Mouse (Mus musculus): Measurements from ENCODE around the gene Nectin4. TPM values are rescaled to one million over a fixed set of nuclear protein-coding genes. Genes with fewer than 3 reads are reported as not detected.

The Nectin4 gene
- 0.06 and 0.21 TPM in 2 replicates for polyA plus RNA-seq (2012; rRNA removed)

GRCm38 (mm10) chr1:171369845-171370556, at the start of gene Nectin4:
Gene Nectin4 (plus strand): TSS chr1:171370099.

GRCm38 (mm10) chr1:171328839-171329432, 41.0 kb upstream of the Nectin4 start, which contains the start of gene Dedd:
Gene Dedd (plus strand): TSS chr1:171329145.

GRCm38 (mm10) chr1:171345225-171346094, 24.4 kb upstream of the Nectin4 start, which contains the start of the genes Nit1 and Pfdn2:
Gene Nit1 (minus strand): TSS chr1:171345646.
Gene Pfdn2 (plus strand): TSS chr1:171345670.

GRCm38 (mm10) chr1:171360656-171361055, 9.2 kb upstream of the Nectin4 start, which contains the start of gene Klhdc9:
Gene Klhdc9 (minus strand): TSS chr1:171360798.

GRCm38 (mm10) chr1:171388376-171389102, 18.6 kb downstream of the Nectin4 start, which contains the start of gene Arhgap30:
Gene Arhgap30 (plus strand): TSS chr1:171388954.

GRCm38 (mm10) chr1:171410947-171411484, 41.1 kb downstream of the Nectin4 start, which contains the start of gene Usf1:
Gene Usf1 (plus strand): TSS chr1:171411313.

GRCm38 (mm10) chr1:171418660-171419059, 48.8 kb downstream of the Nectin4 start, which contains the start of gene Tstd1:
Gene Tstd1 (plus strand): TSS chr1:171418872.

GRCm38 (mm10) chr1:171437264-171438013, 67.5 kb downstream of the Nectin4 start, which contains the start of gene F11r:
Gene F11r (plus strand): TSS chr1:171437535.

Other genes starting within 250 kb of the Nectin4 start
- gene Sdhc, start 219.5 kb upstream of the Nectin4 start, polyA plus RNA-seq (2012; rRNA removed) = 101 and 123 TPM in 2 replicates
- gene Mpz, start 219.4 kb upstream of the Nectin4 start, polyA plus RNA-seq (2012; rRNA removed) = 0.08 and 0.11 TPM in 2 replicates
- 1.0 and 1.1 TPM in 2 replicates for gene Pcp4l1, start 173.8 kb upstream of the Nectin4 start, polyA plus RNA-seq (2012; rRNA removed)
- gene Nr1i3, start 156.1 kb upstream of the Nectin4 start, polyA plus RNA-seq (2012; rRNA removed) = 0.59 and 0.90 TPM in 2 replicates
- 10.6 and 11.9 TPM in 2 replicates for gene Tomm40l, start 147.6 kb upstream of the Nectin4 start, polyA plus RNA-seq (2012; rRNA removed)
- 2,548 and 2,817 TPM in 2 replicates for gene Apoa2, start 145.0 kb upstream of the Nectin4 start, polyA plus RNA-seq (2012; rRNA removed)
- 41.9 and 56.5 TPM in 2 replicates for gene Fcer1g, start 135.7 kb upstream of the Nectin4 start, polyA plus RNA-seq (2012; rRNA removed)
- 0.18 and 0.24 TPM in 2 replicates for gene Adamts4, start 119.7 kb upstream of the Nectin4 start, polyA plus RNA-seq (2012; rRNA removed)
- 80.1 and 91.3 TPM in 2 replicates for gene Ndufs2, start 118.7 kb upstream of the Nectin4 start, polyA plus RNA-seq (2012; rRNA removed)
- 12.0 and 15.2 TPM in 2 replicates for gene B4galt3, start 99.8 kb upstream of the Nectin4 start, polyA plus RNA-seq (2012; rRNA removed)
- gene Ppox, start 88.9 kb upstream of the Nectin4 start, polyA plus RNA-seq (2012; rRNA removed) = 138 and 165 TPM in 2 replicates
- 16.5 and 19.1 TPM in 2 replicates for gene Usp21, start 82.1 kb upstream of the Nectin4 start, polyA plus RNA-seq (2012; rRNA removed)
- gene Ufc1, start 75.1 kb upstream of the Nectin4 start, polyA plus RNA-seq (2012; rRNA removed) = 21.5 and 27.7 TPM in 2 replicates
- 15.6 and 18.6 TPM in 2 replicates for gene Dedd, start 41.0 kb upstream of the Nectin4 start, polyA plus RNA-seq (2012; rRNA removed)
- gene Nit1, start 24.5 kb upstream of the Nectin4 start, polyA plus RNA-seq (2012; rRNA removed) = 20.0 and 23.2 TPM in 2 replicates
- 41.8 and 44.2 TPM in 2 replicates for gene Pfdn2, start 24.4 kb upstream of the Nectin4 start, polyA plus RNA-seq (2012; rRNA removed)
- 0.23 and 0.24 TPM in 2 replicates for gene Klhdc9, start 9.3 kb upstream of the Nectin4 start, polyA plus RNA-seq (2012; rRNA removed)
- gene Arhgap30, start 18.9 kb downstream of the Nectin4 start, polyA plus RNA-seq (2012; rRNA removed) = 2.7 and 3.5 TPM in 2 replicates
- gene Usf1, start 41.2 kb downstream of the Nectin4 start, polyA plus RNA-seq (2012; rRNA removed) = 13.6 and 16.4 TPM in 2 replicates
- 0.86 and 0.90 TPM in 2 replicates for gene Tstd1, start 48.8 kb downstream of the Nectin4 start, polyA plus RNA-seq (2012; rRNA removed)
- gene F11r, start 67.4 kb downstream of the Nectin4 start, polyA plus RNA-seq (2012; rRNA removed) = 12.0 and 13.4 TPM in 2 replicates
- 2.0 and 2.4 TPM in 2 replicates for gene Alyref2, start 133.4 kb downstream of the Nectin4 start, polyA plus RNA-seq (2012; rRNA removed)
- gene Itln1, start 165.2 kb downstream of the Nectin4 start, polyA plus RNA-seq (2012; rRNA removed) = not detected in 2 replicates
- 0.11 and 0.17 TPM in 2 replicates for gene Cd244a, start 189.1 kb downstream of the Nectin4 start, polyA plus RNA-seq (2012; rRNA removed)
- gene Ly9, start 237.3 kb downstream of the Nectin4 start, polyA plus RNA-seq (2012; rRNA removed) = 1.1 and 1.5 TPM in 2 replicates